Mouse (Mus musculus) spleen, postnatal 36 days (tissue): ENCODE results near the gene Lrp1.

Source experiments
- DNase-seq, 2 experiments: peaks; one replicate each; pipeline ENCODE4 v3.0.0; 2022; ENCODE audit warnings: low spot score in 2 of 2, mixed read lengths in 1 of 2

The Lrp1 gene

GRCm38 (mm10) chr10:127500894-127501893 lies 119.8 kb downstream of the Lrp1 start, which contains the start of gene Stac3:
Gene Stac3 (plus strand): TSS chr10:127501686.
- DNase-seq = no peak

GRCm38 (mm10) chr10:127500042-127500441 lies 120.9 kb downstream of the Lrp1 start:
- no peak for DNase-seq

- no peak for DNase-seq
Measured at GRCm38 (mm10) chr10:127499516-127499915, 121.4 kb downstream of the Lrp1 start.

GRCm38 (mm10) chr10:127496156-127496555 lies 124.8 kb downstream of the Lrp1 start:
- DNase-seq = no peak

GRCm38 (mm10) chr10:127492118-127492517 lies 128.8 kb downstream of the Lrp1 start:
- no peak for DNase-seq

- no peak for DNase-seq
Measured at GRCm38 (mm10) chr10:127491128-127491512, 129.8 kb downstream of the Lrp1 start.

GRCm38 (mm10) chr10:127490160-127491127 lies 130.5 kb downstream of the Lrp1 start:
- no peak for DNase-seq

GRCm38 (mm10) chr10:127488856-127489255 lies 132.1 kb downstream of the Lrp1 start:
- no peak for DNase-seq
